8 mouse cellular contexts compared by ENCODE assay signal in the genomic region with DNA sequence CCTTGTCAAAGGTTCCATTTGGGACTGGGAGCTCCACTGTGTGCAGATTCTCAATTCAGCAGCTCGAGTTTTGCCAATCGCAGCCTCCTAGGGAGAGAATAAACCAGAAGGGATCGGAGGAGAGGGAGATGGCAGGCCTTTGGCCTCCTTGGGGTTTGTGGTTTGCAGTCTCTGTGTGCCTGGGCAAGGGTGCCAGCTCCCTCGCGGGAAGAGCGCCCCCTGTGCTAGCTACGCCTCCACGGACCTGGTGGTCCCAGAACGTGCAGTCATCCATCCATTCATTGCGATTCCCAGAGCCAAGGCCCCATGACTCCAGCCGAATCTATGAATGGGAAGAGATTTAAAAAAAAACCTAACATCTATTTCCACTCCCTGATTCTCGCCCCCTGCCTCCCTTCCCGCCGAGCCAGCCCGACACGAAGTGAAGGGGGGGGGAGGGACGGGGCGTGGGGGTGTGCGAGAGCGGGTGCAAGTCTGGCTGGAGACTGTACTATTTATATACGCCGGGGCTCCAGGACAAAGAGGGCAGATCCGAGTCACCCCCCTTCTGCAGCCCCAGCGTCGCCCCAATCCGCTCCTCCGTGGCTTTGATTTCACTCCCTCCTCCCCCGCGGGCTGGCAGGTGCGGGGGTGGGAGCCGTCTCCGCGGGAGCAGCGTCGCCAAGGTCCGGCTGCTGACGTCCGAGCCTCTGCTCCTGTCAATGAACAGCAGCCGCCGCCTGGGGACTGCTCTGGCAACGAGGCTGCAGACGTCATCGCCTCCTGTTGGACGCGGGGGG. TPM values are rescaled to one million over a fixed set of nuclear protein-coding genes. Genes with fewer than 3 reads are reported as not detected.
DNase-seq lines count a peak whose midpoint lies in the region; ATAC-seq lines count a peak whose summit lies in the region.

No protein-coding gene starts in this region.

- no peaks in the 10 kb centered on the region for H3K36me3 ChIP-seq in hindbrain, embryonic 10.5 days
- no peaks in the 10 kb centered on the region for H3K36me3 ChIP-seq in lung, embryonic 16.5 days (ENCODE audit: control insufficient read depth, insufficient read depth, low read length)

- H3K27me3 ChIP-seq in hindbrain, embryonic 10.5 days (ENCODE audit: insufficient read depth, poor library complexity, severe bottlenecking) = peaks cover 70% of the 10 kb centered on the region
- peaks cover 43% of the 10 kb centered on the region for H3K27me3 ChIP-seq in lung, embryonic 16.5 days (ENCODE audit: control insufficient read depth, insufficient read depth, low read depth, low read length)

- peak; percentile 93 for DNase-seq in Muller cell, postnatal 12 days (ENCODE audit: inconsistent ontology term)
- peak; percentile 93 for DNase-seq in cerebellum, adult 9-10 months
- peak; percentile 77 to 92 for DNase-seq in frontal cortex, adult 2 months (ENCODE audit: extremely low spot score in 1 of 2, low spot score in 1 of 2)
- peak; percentile 80 for DNase-seq in hindbrain, embryonic 10.5 days (ENCODE audit: low spot score)
- peak; percentile 75 to 92 for DNase-seq in layer of hippocampus, postnatal 14 days (ENCODE audit: low spot score in 2 of 2)
- peak; percentile 94 for DNase-seq in retina, postnatal 1 day

- no peaks in the 10 kb centered on the region for H3K9me3 ChIP-seq in hindbrain, embryonic 10.5 days
- H3K9me3 ChIP-seq in lung, embryonic 16.5 days (ENCODE audit: control insufficient read depth, low read length) = no peaks in the 10 kb centered on the region

- H3K4me1 ChIP-seq in hindbrain, embryonic 10.5 days (replicated peaks) = peaks cover 37% of the 10 kb centered on the region
- H3K4me1 ChIP-seq in lung, embryonic 16.5 days (replicated peaks; ENCODE audit: control insufficient read depth, insufficient read depth, low read length) = peaks cover 17% of the 10 kb centered on the region

- peak overlapping the region; percentile 57 for H3K9ac ChIP-seq in lung, embryonic 16.5 days (ENCODE audit: low read length)

- H3K27ac ChIP-seq in hindbrain, embryonic 10.5 days = peak overlapping the region; percentile 86
- H3K27ac ChIP-seq in lung, embryonic 16.5 days (ENCODE audit: low read length) = no peak overlapping the region

- H3K4me2 ChIP-seq in lung, embryonic 16.5 days (ENCODE audit: low read depth, low read length) = peak overlapping the region; percentile 96

- H3K4me3 ChIP-seq in hindbrain, embryonic 10.5 days = peak overlapping the region; percentile 61
- H3K4me3 ChIP-seq in lung, embryonic 16.5 days (ENCODE audit: low read length) = peak overlapping the region; percentile 56

- ATAC-seq in lung, embryonic 16.5 days (ENCODE audit: low read depth) = peak; percentile 87
- no peak for ATAC-seq in monocyte, adult 5-6 weeks (replicated peaks; ENCODE audit: insufficient number of reproducible peaks, low FRiP score, low TSS enrichment, poor library complexity, severe bottlenecking)

- under 1% methylated on average over 40 of the region's 45 CpGs for WGBS in hindbrain, embryonic 10.5 days
- under 1% methylated on average over 37 of the region's 45 CpGs for WGBS in lung, embryonic 16.5 days

RNA-seq across cellular contexts. Expression of a gene that starts 0.6 kb away (rescaled TPM):
- polyA plus RNA-seq in frontal cortex, adult 2 months (2012; rRNA removed) = 31.8 and 34.3 TPM in 2 replicates
- polyA plus RNA-seq in hindbrain, embryonic 10.5 days (2016; fragmentation: Nextera tagmentation; extraction: Ambion mirVana) = 4.4 and 7.2 TPM in 2 replicates
- 10 to 100 TPM; 66.5 to 67.2 TPM for total RNA-seq in layer of hippocampus, postnatal 14 days (2021)
- 0.88 and 1.7 TPM in 2 replicates for polyA plus RNA-seq in lung, embryonic 16.5 days (2015; fragmentation: Nextera tagmentation; extraction: Ambion mirVana)
- 0.29 TPM in 1 of 3 replicates, not detected in the others for total RNA-seq in monocyte, adult 5-6 weeks (2017)

RNA-seq across cellular contexts. Expression of a gene that starts 42.2 kb away (rescaled TPM):
- polyA plus RNA-seq in frontal cortex, adult 2 months (2012; rRNA removed) = not detected in 2 replicates
- polyA plus RNA-seq in hindbrain, embryonic 10.5 days (2016; fragmentation: Nextera tagmentation; extraction: Ambion mirVana) = not detected in 2 replicates
- not detected for total RNA-seq in layer of hippocampus, postnatal 14 days (2021)
- polyA plus RNA-seq in lung, embryonic 16.5 days (2015; fragmentation: Nextera tagmentation; extraction: Ambion mirVana) = not detected in 2 replicates
- total RNA-seq in monocyte, adult 5-6 weeks (2017) = not detected in 3 replicates
